Mouse (Mus musculus) liver, embryonic 14.5 days (tissue): Measurements from ENCODE around the gene Rapgef1. TPM values are rescaled to one million over a fixed set of nuclear protein-coding genes. Genes with fewer than 3 reads are reported as not detected.
A peak's percentile ranks its signal among the peaks of the same experiment; 100 is the strongest.

Experiments
- ATAC-seq: fragments of 200-750 bp; cut with Nextera tagmentation; 2 replicates; pipeline ENCODE4 v1.8.0; 2017; ENCODE audit warnings: moderate number of reproducible peaks, mild to moderate bottlenecking, moderate library complexity; ENCODE audit not compliant: insufficient read depth
- DNase-seq, 3 experiments: peaks; one replicate each; pipeline ENCODE4 v3.0.0-alpha.2; 2012 to 2013; ENCODE audit warnings: low read depth in 3 of 3, low spot score in 3 of 3
- H3K27ac ChIP-seq: fragments of 300-500 bp; sonication (generic); 2 replicates; pipeline ENCODE4 v1.5.1; 2014; ENCODE audit warnings: moderate library complexity, mild to moderate bottlenecking, control low read depth, inconsistent platforms
- H3K27me3 ChIP-seq: fragments of 300-500 bp; sonication (generic); 2 replicates; pipeline ENCODE4 v1.6.1; 2014; ENCODE audit warnings: mild to moderate bottlenecking, low read length, moderate library complexity; ENCODE audit not compliant: control insufficient read depth, insufficient read depth
- H3K36me3 ChIP-seq: fragments of 300-500 bp; sonication (generic); replicated peaks from 2 replicates; pipeline ENCODE4 v1.6.1; 2014; ENCODE audit warnings: low read depth; ENCODE audit not compliant: control insufficient read depth, insufficient read depth
- H3K4me1 ChIP-seq, 2 experiments: fragments of 200-500 bp in 1 of 2; fragments of 300-500 bp in 1 of 2; sonication (generic) in 1 of 2; replicated peaks; 2 replicates each; pipeline ENCODE4 v1.6.1; 2012 to 2014; ENCODE audit warnings: antibody characterized with exemption in 1 of 2, inconsistent platforms in 1 of 2, low read length in 1 of 2; ENCODE audit not compliant: control insufficient read depth in 2 of 2, insufficient read depth in 2 of 2
- H3K4me2 ChIP-seq: fragments of 300-500 bp; sonication (generic); 2 replicates; pipeline ENCODE4 v1.6.1; 2014; ENCODE audit warnings: low read depth, mild to moderate bottlenecking, control low read depth, moderate library complexity
- H3K4me3 ChIP-seq, 2 experiments: fragments of 200-500 bp in 1 of 2; fragments of 300-500 bp in 1 of 2; sonication (generic) in 1 of 2; 2 replicates each; pipeline ENCODE4 v1.5.1; 2012 to 2014; ENCODE audit warnings: low read depth in 2 of 2, low read length in 2 of 2, mild to moderate bottlenecking in 2 of 2, control low read depth in 1 of 2, inconsistent platforms in 1 of 2, moderate library complexity in 1 of 2; ENCODE audit not compliant: insufficient read depth in 1 of 2
- H3K9ac ChIP-seq: fragments of 300-500 bp; sonication (generic); replicated peaks from 2 replicates; pipeline ENCODE4 v1.6.1; 2014; ENCODE audit warnings: mild to moderate bottlenecking, control low read depth, moderate library complexity
- H3K9me3 ChIP-seq: fragments of 300-500 bp; sonication (generic); 2 replicates; pipeline ENCODE4 v1.6.1; 2016; ENCODE audit warnings: low read length, mixed read lengths; ENCODE audit not compliant: control insufficient read depth
- CTCF ChIP-seq: IDR thresholded peaks from 2 replicates; pipeline ENCODE4 v1.5.1; 2016; ENCODE audit warnings: antibody characterized with exemption, low read depth, control low read depth
- EP300 ChIP-seq: IDR thresholded peaks from 2 replicates; pipeline ENCODE4 v1.6.1; 2016; ENCODE audit warnings: antibody characterized with exemption, low read depth
- WGBS: fragments of 180-500 bp; shearing (Covaris S2); extraction: QIAGEN DNeasy Blood & Tissue Kit; methylation state at CpG from one replicate; pipeline ENCODE4 v1.1.7; 2014; ENCODE audit not compliant: insufficient replicate concordance; 5-methylcytosine and 5-hydroxymethylcytosine counted together
- polyA plus RNA-seq, 2 experiments: library from polyadenylated mRNA; depleted of rRNA in 1 of 2; stranded (reverse) in 1 of 2; unstranded in 1 of 2; fragments of >200 nt; fragmentation: Nextera tagmentation in 1 of 2; extraction: Ambion mirVana in 1 of 2; gene quantifications; 2 replicates each; pipeline versions ENCODE4 v1.2.1 to v1.2.3; 2012 to 2014

Gene Rapgef1
- polyA plus RNA-seq, 2 experiments = 3.9 to 11.1 TPM

- H3K4me3 ChIP-seq = no peak overlapping the region
- ATAC-seq (no peak), DNase-seq (no peak)
- no peak overlapping the region for H3K4me2 ChIP-seq
- no peaks in the 10 kb centered on the region for H3K4me1 ChIP-seq
- no peaks in the 10 kb centered on the region for H3K9me3 ChIP-seq
- TF ChIP-seq CTCF (0 out of 2 replicates have a peak, but pooled peaks have one; percentile 27), EP300 (no peak)
- H3K36me3 ChIP-seq = peaks cover 4% of the 10 kb centered on the region; the same call in 1 of the 2 replicates
- no peak overlapping the region for H3K27ac ChIP-seq
- no peak overlapping the region for H3K9ac ChIP-seq
- H3K27me3 ChIP-seq = no peaks in the 10 kb centered on the region
- WGBS = 33% methylated on average over 5 of the region's 5 CpGs
Measured at GRCm38 (mm10) chr2:29739368-29739767, 119.8 kb downstream of the Rapgef1 start.

- no peak overlapping the region for H3K27ac ChIP-seq
- DNase-seq = no peak
- no peaks in the 10 kb centered on the region; the same call in 1 of the 2 replicates for H3K36me3 ChIP-seq
- H3K4me1 ChIP-seq = no peaks in the 10 kb centered on the region
- no peaks in the 10 kb centered on the region for H3K9me3 ChIP-seq
- ATAC-seq = 0 out of 2 replicates have a peak, but pooled peaks have one; percentile 10
- peaks cover 3% of the 10 kb centered on the region; the same call in 1 of the 2 replicates for H3K27me3 ChIP-seq
- no peak for TF ChIP-seq CTCF
- TF ChIP-seq EP300 = no peak
- 74% methylated on average over 6 of the region's 6 CpGs for WGBS
- H3K9ac ChIP-seq = no peak overlapping the region
- no peak overlapping the region for H3K4me2 ChIP-seq
- no peak overlapping the region for H3K4me3 ChIP-seq
Measured at GRCm38 (mm10) chr2:29741207-29741606, 121.7 kb downstream of the Rapgef1 start.

- Histone ChIP-seq H3K36me3 (no peaks in the 10 kb centered on the region), H3K27ac (no peak overlapping the region), H3K4me3 (no peak overlapping the region), H3K4me2 (no peak overlapping the region), H3K9me3 (no peaks in the 10 kb centered on the region), H3K27me3 (peaks cover 24% of the 10 kb centered on the region), H3K4me1 (no peaks in the 10 kb centered on the region), H3K9ac (no peak overlapping the region)
- ATAC-seq = no peak
- TF ChIP-seq EP300 (no peak), CTCF (no peak)
- DNase-seq = no peak
- WGBS = 80% methylated on average over 6 of the region's 6 CpGs
Measured at GRCm38 (mm10) chr2:29744256-29744655, 124.7 kb downstream of the Rapgef1 start.

GRCm38 (mm10) chr2:29747188-29747782 lies 127.8 kb downstream of the Rapgef1 start:
- Histone ChIP-seq H3K4me2 (peak overlapping the region; percentile 3; the same call in 1 of the 2 replicates), H3K4me1 (no peaks in the 10 kb centered on the region), H3K9ac (no peak overlapping the region), H3K27ac (no peak overlapping the region), H3K27me3 (peaks cover 47% of the 10 kb centered on the region), H3K36me3 (no peaks in the 10 kb centered on the region), H3K9me3 (no peaks in the 10 kb centered on the region), H3K4me3 (no peak overlapping the region)
- no peak for TF ChIP-seq EP300
- no peak for TF ChIP-seq CTCF
- ATAC-seq (no peak), DNase-seq (no peak)
- WGBS = 11% methylated on average over 50 of the region's 50 CpGs

GRCm38 (mm10) chr2:29747852-29748251 lies 128.3 kb downstream of the Rapgef1 start:
- WGBS = 45% methylated on average over 5 of the region's 5 CpGs
- Histone ChIP-seq H3K27me3 (peaks cover 48% of the 10 kb centered on the region), H3K4me3 (no peak overlapping the region), H3K36me3 (no peaks in the 10 kb centered on the region), H3K9me3 (no peaks in the 10 kb centered on the region), H3K4me1 (no peaks in the 10 kb centered on the region), H3K4me2 (no peak overlapping the region), H3K27ac (no peak overlapping the region), H3K9ac (no peak overlapping the region)
- TF ChIP-seq EP300 (no peak), CTCF (peak; percentile 42)
- ATAC-seq (no peak), DNase-seq (no peak)
